Mouse (Mus musculus) heart, embryonic 16.5 days (tissue): ENCODE measurements at regions not wholly inside any gene's neighbourhood (a gene's known extent, or its start where the extent isn't known, plus 50 kb on each side); places are given as distances from the start of the nearest gene placed in this dataset.
A peak's percentile ranks its signal among the peaks of the same experiment; 100 is the strongest.

Experiments used
- ATAC-seq: fragments of 200-750 bp; cut with Nextera tagmentation; replicated peaks from 2 replicates; pipeline ENCODE4 v1.8.0; 2017; ENCODE audit warnings: moderate number of reproducible peaks; ENCODE audit not compliant: insufficient read depth, low FRiP score; ENCODE audit errors: extremely low read depth
- H3K27ac ChIP-seq: fragments of 300-500 bp; sonication (generic); 2 replicates; pipeline ENCODE4 v1.5.1; 2014; ENCODE audit warnings: mild to moderate bottlenecking, low read length, control low read depth, moderate library complexity
- H3K27me3 ChIP-seq: fragments of 300-500 bp; sonication (generic); 2 replicates; pipeline ENCODE4 v1.6.1; 2014; ENCODE audit warnings: low read length, mixed read lengths; ENCODE audit not compliant: control insufficient read depth, insufficient read depth
- H3K36me3 ChIP-seq: fragments of 300-500 bp; sonication (generic); 2 replicates; pipeline ENCODE4 v1.6.1; 2014; ENCODE audit not compliant: control insufficient read depth, insufficient read depth
- H3K4me1 ChIP-seq: fragments of 300-500 bp; sonication (generic); 2 replicates; pipeline ENCODE4 v1.6.1; 2014; ENCODE audit warnings: low read length, mixed read lengths; ENCODE audit not compliant: control insufficient read depth, insufficient read depth
- H3K4me2 ChIP-seq: fragments of 300-500 bp; sonication (generic); 2 replicates; pipeline ENCODE4 v1.6.1; 2014; ENCODE audit warnings: low read depth, mild to moderate bottlenecking, control low read depth, low read length
- H3K4me3 ChIP-seq: fragments of 300-500 bp; sonication (generic); 2 replicates; pipeline ENCODE4 v1.5.1; 2014; ENCODE audit warnings: mild to moderate bottlenecking, control low read depth, low read length
- H3K9ac ChIP-seq: fragments of 300-500 bp; sonication (generic); 2 replicates; pipeline ENCODE4 v1.6.1; 2014; ENCODE audit warnings: low read length, control low read depth
- H3K9me3 ChIP-seq: fragments of 300-500 bp; sonication (generic); replicated peaks from 2 replicates; pipeline ENCODE4 v1.6.1; 2016; ENCODE audit warnings: low read length; ENCODE audit not compliant: control insufficient read depth
- WGBS: fragments of 180-500 bp; shearing (Covaris S2); extraction: QIAGEN DNeasy Blood & Tissue Kit; methylation state at CpG from one replicate; pipeline ENCODE4 v1.1.7; 2014; 5-methylcytosine and 5-hydroxymethylcytosine counted together

- 52% methylated on average over 6 of the region's 6 CpGs for WGBS
- peaks cover 23% of the 10 kb centered on the region for H3K4me1 ChIP-seq
- no peaks in the 10 kb centered on the region for H3K9me3 ChIP-seq
- no peaks in the 10 kb centered on the region; the same call in 1 of the 2 replicates for H3K27me3 ChIP-seq
- H3K4me3 ChIP-seq = no peak overlapping the region
- no peak for ATAC-seq
- no peak overlapping the region for H3K9ac ChIP-seq
- peak overlapping the region; percentile 33; the same call in 1 of the 2 replicates for H3K27ac ChIP-seq
- H3K36me3 ChIP-seq = no peaks in the 10 kb centered on the region
- H3K4me2 ChIP-seq = no peak overlapping the region
Observed at GRCm38 (mm10) chr13:111982796-111983460, 174.1 kb upstream of the Map3k1 start.

GRCm38 (mm10) chr13:111984081-111984574 is 175.3 kb upstream of the Map3k1 start:
- no peaks in the 10 kb centered on the region; the same call in 1 of the 2 replicates for H3K27me3 ChIP-seq
- 53% methylated on average over 10 of the region's 10 CpGs for WGBS
- peak overlapping the region; percentile 51 for H3K27ac ChIP-seq
- no peak overlapping the region for H3K4me3 ChIP-seq
- H3K4me1 ChIP-seq = peaks cover 15% of the 10 kb centered on the region
- no peak overlapping the region for H3K9ac ChIP-seq
- peak; percentile 63 for ATAC-seq
- no peaks in the 10 kb centered on the region for H3K36me3 ChIP-seq
- H3K9me3 ChIP-seq = no peaks in the 10 kb centered on the region
- H3K4me2 ChIP-seq = peak overlapping the region; percentile 10; the same call in 1 of the 2 replicates

- Histone ChIP-seq H3K27ac (no peak overlapping the region), H3K4me3 (no peak overlapping the region), H3K36me3 (no peaks in the 10 kb centered on the region), H3K4me1 (peaks cover 6% of the 10 kb centered on the region; the same call in 1 of the 2 replicates), H3K27me3 (no peaks in the 10 kb centered on the region; the same call in 1 of the 2 replicates), H3K9me3 (no peaks in the 10 kb centered on the region), H3K9ac (no peak overlapping the region), H3K4me2 (no peak overlapping the region)
- ATAC-seq = no peak
- WGBS = 83% methylated on average over 5 of the region's 5 CpGs
Observed at GRCm38 (mm10) chr13:111985406-111985805, 176.6 kb upstream of the Map3k1 start.

GRCm38 (mm10) chr13:111986681-111987080 is 177.9 kb upstream of the Map3k1 start:
- Histone ChIP-seq H3K9me3 (no peaks in the 10 kb centered on the region), H3K4me2 (no peak overlapping the region), H3K36me3 (no peaks in the 10 kb centered on the region), H3K27ac (no peak overlapping the region), H3K27me3 (no peaks in the 10 kb centered on the region; the same call in 1 of the 2 replicates), H3K9ac (no peak overlapping the region), H3K4me3 (no peak overlapping the region), H3K4me1 (peaks cover 14% of the 10 kb centered on the region)
- WGBS = 74% methylated on average over 15 of the region's 15 CpGs
- ATAC-seq = no peak

- no peak overlapping the region for H3K27ac ChIP-seq
- ATAC-seq = no peak
Observed at GRCm38 (mm10) chr13:111987420-111987819, 178.6 kb upstream of the Map3k1 start.

GRCm38 (mm10) chr13:111990913-111991534 is 182.2 kb upstream of the Map3k1 start:
- Histone ChIP-seq H3K27me3 (no peaks in the 10 kb centered on the region; the same call in 1 of the 2 replicates), H3K36me3 (no peaks in the 10 kb centered on the region), H3K27ac (no peak overlapping the region), H3K4me3 (peak overlapping the region; percentile 3; the same call in 1 of the 2 replicates), H3K4me1 (peaks cover 8% of the 10 kb centered on the region), H3K9ac (no peak overlapping the region), H3K4me2 (peak overlapping the region; percentile 35), H3K9me3 (0 out of 2 replicates have a peak, but pooled peaks cover 2% of the 10 kb centered on the region)
- no peak for ATAC-seq
- WGBS = 19% methylated on average over 11 of the region's 11 CpGs

More at GRCm38 (mm10) chr13:111987420-111987819, 178.6 kb upstream of the Map3k1 start:
- no peak overlapping the region for H3K9ac ChIP-seq
- H3K36me3 ChIP-seq = no peaks in the 10 kb centered on the region
- 89% methylated on average over 3 of the region's 3 CpGs for WGBS
- no peaks in the 10 kb centered on the region for H3K9me3 ChIP-seq
- no peak overlapping the region for H3K4me3 ChIP-seq
- H3K4me1 ChIP-seq = peaks cover 14% of the 10 kb centered on the region
- H3K27me3 ChIP-seq = no peaks in the 10 kb centered on the region; the same call in 1 of the 2 replicates
- H3K4me2 ChIP-seq = no peak overlapping the region

- no peaks in the 10 kb centered on the region; the same call in 1 of the 2 replicates for H3K27me3 ChIP-seq
- ATAC-seq = no peak
- 0 out of 2 replicates have a peak, but pooled peaks cover 2% of the 10 kb centered on the region for H3K9me3 ChIP-seq
- no peak overlapping the region for H3K9ac ChIP-seq
- H3K4me3 ChIP-seq = no peak overlapping the region
- no peak overlapping the region for H3K27ac ChIP-seq
- no peaks in the 10 kb centered on the region for H3K36me3 ChIP-seq
- peaks cover 8% of the 10 kb centered on the region for H3K4me1 ChIP-seq
- H3K4me2 ChIP-seq = no peak overlapping the region
- WGBS = 78% methylated on average over 9 of the region's 9 CpGs
Observed at GRCm38 (mm10) chr13:111992075-111992847, 183.5 kb upstream of the Map3k1 start.

GRCm38 (mm10) chr13:111994862-111995490 is 186.2 kb upstream of the Map3k1 start:
- Histone ChIP-seq H3K4me1 (peaks cover 8% of the 10 kb centered on the region), H3K27ac (no peak overlapping the region), H3K9me3 (0 out of 2 replicates have a peak, but pooled peaks cover 2% of the 10 kb centered on the region), H3K9ac (no peak overlapping the region), H3K4me3 (no peak overlapping the region), H3K4me2 (no peak overlapping the region), H3K36me3 (no peaks in the 10 kb centered on the region), H3K27me3 (no peaks in the 10 kb centered on the region; the same call in 1 of the 2 replicates)
- 81% methylated on average over 5 of the region's 5 CpGs for WGBS
- no peak for ATAC-seq
